Mouse (Mus musculus): ENCODE results near the gene Scgb1a1.

DNA sequence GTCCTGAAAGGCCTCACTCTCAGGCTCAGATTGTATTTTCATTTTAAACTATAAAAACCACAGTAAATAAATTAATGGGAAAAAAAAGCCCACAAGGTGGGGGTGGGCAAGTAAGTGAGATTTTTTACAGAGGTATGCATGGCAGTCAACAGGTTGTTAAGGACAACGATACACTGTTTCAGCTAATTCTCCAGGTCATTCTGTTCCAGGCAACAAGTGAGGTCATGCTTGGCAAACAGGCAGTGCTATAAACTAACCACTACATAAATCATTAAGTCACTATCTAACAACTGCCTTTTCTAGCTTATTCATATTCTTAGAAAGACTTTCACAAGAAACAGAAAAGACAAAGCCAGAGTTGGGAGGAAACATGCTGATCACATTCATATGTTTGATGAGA lies 42.2 kb upstream of the Scgb1a1 start:
- TF ChIP-seq POLR2A (IDR thresholded peaks at IDR 0.05; ENCODE audit: low read depth, low read length) (no peak), CTCF (IDR thresholded peaks at IDR 0.05; ENCODE audit: borderline replicate concordance, insufficient read depth, low read length) (no peak)

All from embryonic fibroblast, embryonic 13.5 days (primary cell).